Mouse (Mus musculus) embryonic fibroblast, embryonic 13.5 days (primary cell): ENCODE data around the gene Cacna1h.

Source experiments
- CTCF ChIP-seq: IDR thresholded peaks from 2 replicates; pipeline ENCODE4 v1.5.1; 2011; ENCODE audit warnings: mild to moderate bottlenecking, control low read depth, low read length, moderate library complexity, borderline replicate concordance; ENCODE audit not compliant: insufficient read depth
- POLR2A ChIP-seq: IDR thresholded peaks from 2 replicates; pipeline ENCODE4 v1.6.1; 2011; ENCODE audit warnings: low read depth, mild to moderate bottlenecking, control low read depth, low read length, moderate library complexity

DNA sequence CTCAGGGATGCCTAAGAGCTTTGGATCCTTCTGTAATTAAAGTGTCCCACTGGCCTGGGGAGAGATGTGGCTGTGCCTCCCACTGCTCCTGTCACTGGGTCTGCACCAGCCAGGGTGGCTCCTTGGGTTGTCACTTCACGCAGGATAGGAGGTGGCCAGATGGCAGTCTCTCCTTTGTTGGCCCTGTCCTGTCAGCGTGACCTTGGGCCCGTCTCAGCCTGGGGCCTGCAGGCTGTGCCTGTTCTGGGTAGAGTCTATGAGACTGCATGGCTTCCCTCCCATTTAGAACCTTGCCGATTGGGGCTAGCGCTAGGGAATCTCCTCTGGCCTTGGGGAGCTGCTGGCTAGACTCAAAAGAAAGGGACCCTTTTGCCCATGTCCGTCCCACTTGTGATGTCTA is 34.7 kb upstream of the Cacna1h start:
- TF ChIP-seq CTCF (no peak), POLR2A (no peak)
